Mouse (Mus musculus) layer of hippocampus, adult 18-20 months (tissue): ENCODE measurements around the gene Nrxn3. TPM values are rescaled to one million over a fixed set of nuclear protein-coding genes. Genes with fewer than 3 reads are reported as not detected.

Experiments
- DNase-seq, 2 experiments: peaks; one replicate each; pipeline ENCODE4 v3.0.0; 2022; ENCODE audit warnings: low spot score in 2 of 2
- total RNA-seq, 2 experiments: library from RNA; stranded (reverse); gene quantifications; 2 replicates each; pipeline ENCODE4 v1.2.3; 2021

Nrxn3 gene
- total RNA-seq, 2 experiments from 2014 or later = 175 to 204 TPM

DNA sequence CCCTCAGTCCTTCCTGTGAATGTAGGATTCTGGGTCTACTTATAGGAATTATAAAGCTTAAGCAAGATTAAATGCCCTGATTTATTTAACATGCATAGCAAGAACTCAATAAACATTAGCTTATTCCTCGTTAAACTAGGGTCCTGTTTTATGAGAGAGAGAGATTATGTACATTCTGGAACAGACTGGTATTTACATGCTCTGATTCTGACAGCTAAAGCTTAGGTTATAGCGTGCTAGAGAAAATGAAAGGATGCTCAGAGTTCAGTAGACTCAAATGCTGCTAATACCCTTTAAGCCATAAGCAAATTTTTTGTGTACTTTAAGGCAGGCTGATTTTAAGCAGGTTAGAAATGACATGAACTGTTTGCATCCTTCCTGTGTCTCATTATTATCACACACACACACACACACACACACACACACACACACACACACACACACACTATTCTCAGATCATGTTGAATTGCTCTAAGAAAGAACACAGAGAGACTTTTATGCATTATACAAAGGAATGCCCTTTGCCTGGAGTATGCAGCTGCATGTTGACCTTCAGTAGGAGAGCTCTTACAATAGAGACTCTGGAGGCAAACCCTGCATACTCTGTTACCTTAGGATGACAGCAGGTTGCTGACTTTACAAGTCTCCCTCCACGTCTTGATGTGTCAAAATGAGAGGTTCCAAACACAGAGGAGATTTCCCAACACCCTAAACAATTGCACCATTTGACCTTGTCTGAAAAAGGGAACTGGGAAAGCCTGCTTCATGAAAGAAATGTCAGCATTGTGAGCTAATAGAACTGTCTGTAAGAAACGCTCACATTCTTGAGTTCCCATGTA lies 568.3 kb downstream of the Nrxn3 start:
- no peak for DNase-seq

DNA sequence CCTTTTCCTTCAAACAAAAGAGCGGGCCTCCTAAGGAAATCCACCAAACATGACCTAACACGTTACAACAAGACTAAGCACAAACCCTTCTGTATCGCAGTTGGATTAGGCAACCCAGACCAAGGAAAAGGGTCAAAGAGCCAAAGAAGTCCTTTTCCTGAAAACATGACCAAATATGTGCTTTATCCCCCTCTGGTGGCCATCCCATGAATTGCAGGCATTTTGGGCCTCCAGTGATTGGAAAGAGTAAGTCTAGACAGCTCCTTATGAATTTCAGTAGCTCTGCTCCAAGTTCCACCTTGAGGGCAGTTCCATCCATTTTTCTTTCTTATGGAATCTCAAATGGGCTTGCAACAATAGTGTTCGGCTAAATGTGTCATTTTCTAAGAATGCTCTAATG lies 579.3 kb downstream of the Nrxn3 start:
- peak; percentile 58 to 84 for DNase-seq

DNA sequence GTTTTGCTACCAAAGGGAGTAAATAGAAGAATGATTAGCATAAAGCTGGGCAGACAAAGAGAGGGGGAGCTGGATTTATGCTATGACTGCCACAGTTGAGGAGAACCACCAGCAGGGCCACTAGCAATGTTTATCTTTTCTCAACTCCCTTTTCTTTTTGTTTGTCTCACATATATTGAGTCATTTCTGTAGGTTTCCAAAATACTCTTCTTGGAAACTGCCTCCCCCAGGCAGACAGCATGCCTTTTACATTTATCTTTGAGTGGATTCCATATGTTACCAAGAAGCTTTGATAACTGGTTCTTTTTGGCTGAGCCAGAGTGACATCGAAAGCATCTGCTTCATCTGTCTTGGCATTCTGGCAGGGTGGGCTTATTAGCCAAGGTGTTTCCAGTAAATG lies 587.5 kb downstream of the Nrxn3 start:
- DNase-seq = no peak

DNA sequence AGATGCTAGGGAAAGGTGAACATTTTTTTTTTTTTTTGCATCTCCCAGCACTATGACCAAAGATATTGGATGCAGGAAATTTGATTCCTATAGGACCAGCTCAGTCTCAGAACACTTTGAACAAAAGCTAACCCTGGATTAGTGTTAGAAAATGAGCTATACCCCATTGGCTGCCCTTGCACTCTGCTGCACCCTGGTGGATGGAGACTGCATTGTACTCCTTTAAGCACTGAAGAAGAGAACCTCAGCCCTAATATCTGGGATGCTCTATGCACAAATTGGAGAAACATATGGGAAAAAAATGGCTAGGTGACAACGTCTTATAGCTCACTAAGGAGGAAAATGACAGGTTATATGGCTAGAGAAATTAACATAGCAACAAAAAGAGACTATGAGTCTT lies 589.9 kb downstream of the Nrxn3 start:
- DNase-seq = no peak

- no peak for DNase-seq
Measured at GRCm38 (mm10) chr12:89325864-89326560, 603.3 kb downstream of the Nrxn3 start.

DNA sequence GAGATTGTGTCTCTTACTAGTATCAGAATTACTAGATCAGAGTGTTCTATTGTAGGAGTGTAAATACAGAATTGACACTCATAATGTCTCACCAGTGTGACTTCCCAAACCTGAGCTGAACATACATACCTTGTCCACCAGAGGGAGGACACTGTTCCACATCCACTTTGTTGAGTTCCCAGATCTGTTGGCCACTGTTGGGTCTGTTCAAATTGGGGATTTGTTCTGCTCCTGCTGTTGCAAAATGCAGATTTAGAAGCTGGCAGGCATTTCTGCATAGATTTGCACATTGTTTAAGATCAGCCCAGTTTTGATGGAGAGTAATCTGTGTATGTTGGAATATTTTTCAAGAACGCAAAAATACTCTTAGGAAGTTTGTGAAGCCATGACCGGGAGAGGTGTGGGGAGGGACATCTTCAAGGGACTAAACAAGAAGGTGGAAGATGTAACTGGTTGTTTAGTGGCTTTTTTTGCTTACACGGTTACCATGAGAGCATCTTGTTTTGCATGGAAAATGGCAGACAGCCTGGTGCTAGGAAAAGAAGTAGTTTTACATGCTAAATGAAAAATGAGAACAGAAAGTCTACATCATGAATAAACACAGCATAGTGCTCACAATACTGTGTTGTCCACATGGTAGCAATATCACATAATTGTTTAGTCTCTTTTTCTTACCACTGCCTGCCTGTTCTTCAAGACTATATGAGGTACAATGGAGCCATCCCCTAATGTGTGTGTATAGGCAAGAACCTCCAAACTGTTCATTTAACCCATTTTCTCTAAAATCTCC lies 609.0 kb downstream of the Nrxn3 start:
- DNase-seq = peak; percentile 11 to 58

GRCm38 (mm10) chr12:89333486-89333885 lies 610.8 kb downstream of the Nrxn3 start:
- no peak for DNase-seq

GRCm38 (mm10) chr12:89364850-89365249 lies 642.2 kb downstream of the Nrxn3 start:
- DNase-seq = no peak

GRCm38 (mm10) chr12:89369939-89370338 lies 647.3 kb downstream of the Nrxn3 start:
- DNase-seq = peak in 1 of 2 experiments; percentile 52

GRCm38 (mm10) chr12:89376600-89376999 lies 653.9 kb downstream of the Nrxn3 start:
- peak in 1 of 2 experiments; percentile 31 for DNase-seq

DNA sequence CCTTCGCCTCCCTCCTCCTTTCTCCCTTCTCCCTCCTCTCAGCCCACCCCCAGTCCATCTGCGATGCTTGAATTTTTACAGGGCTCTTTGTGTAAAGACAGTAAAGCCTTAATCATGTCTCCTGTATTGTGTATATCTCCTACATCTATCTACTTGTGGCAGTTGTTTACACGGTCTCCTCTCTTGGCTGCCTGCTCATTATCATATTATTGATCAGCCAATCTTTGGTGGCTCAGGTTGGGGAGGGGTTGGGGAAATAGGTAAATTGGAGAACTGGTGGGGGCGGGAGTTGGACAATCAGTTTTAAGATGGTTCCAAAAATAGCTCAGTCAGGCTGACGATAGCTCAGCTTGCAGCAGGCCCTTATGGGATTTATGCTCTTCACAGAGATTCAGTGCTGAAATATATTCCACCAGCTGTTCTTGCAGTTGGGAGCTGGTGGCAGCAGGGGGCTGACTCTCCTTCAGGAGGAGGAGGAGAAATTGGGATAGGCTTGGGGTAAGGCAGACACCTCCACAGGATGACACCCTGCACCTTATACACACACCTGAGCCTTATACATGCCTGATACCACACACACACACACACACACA lies 654.5 kb downstream of the Nrxn3 start:
- peak; percentile 75 to 82 for DNase-seq

DNA sequence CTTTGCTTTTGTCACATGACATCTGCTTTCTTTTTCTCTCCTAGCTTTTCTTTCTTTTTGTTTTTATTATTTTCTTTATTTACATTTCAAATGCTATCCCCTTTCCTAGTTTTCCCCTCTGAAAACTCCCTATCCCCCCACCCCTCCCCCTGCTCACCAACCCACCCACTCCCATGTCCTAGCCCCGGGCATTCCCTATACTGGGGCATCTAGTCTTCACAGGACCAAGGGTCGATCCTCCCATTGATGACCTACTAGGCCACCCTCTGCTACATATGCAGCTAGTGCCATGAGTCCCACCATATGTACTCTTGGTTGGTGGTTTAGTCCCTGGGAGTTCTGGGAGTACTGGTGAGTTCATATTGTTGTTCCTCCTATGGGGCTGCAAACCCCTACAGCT lies 655.0 kb downstream of the Nrxn3 start:
- DNase-seq = no peak

- DNase-seq = peak in 1 of 2 experiments; percentile 51
Measured at GRCm38 (mm10) chr12:89383254-89383653, 660.6 kb downstream of the Nrxn3 start.

DNA sequence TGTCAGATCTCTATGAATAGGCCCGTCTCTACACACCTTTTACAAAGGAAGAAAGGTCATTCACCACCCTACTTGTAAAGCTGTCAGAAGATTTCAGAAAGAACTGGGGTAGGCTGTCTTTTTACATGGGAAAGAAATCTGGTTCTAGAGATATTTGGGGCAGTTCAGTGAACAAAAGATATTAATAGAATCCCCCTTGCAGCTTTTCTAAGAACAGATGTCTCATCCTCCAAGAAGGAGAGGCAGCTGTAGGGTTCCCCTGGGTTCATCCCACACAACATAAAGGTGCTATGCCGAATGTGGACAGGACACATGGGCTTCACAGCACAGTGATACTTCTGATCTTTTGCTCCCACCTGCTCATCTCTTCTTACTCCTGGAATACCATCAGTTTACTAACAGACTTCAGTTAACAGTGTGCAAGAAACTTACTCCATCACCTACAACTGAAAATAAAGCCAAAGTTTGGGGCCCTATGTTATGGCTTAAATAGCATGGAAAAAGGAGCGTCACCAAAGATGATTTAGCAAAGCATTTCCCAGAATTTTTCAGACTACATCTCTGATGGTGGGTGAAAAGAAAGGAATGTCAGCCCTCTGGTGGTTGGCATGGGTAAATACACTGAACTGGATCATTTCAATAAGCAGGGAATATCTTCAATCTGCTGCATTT lies 672.6 kb downstream of the Nrxn3 start:
- DNase-seq = peak in 1 of 2 experiments; percentile 42

DNA sequence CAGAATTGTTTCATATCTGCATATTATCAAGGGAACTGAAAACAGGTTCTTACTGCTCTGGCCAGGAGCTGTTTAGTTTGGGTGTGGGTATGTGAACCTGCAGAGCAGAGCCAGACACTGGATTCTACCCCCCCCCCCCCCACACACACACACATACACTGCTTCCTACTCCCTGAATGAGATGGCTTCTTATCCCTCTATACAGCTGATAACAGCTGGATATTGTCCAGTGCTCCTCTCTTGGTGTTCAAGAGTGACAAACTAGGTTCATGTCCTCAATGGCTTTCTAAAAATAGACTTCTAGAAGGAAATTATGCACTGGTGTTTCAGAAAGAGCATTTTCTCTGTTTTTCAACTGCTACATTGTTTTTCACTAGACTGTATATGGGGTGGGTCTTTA lies 713.8 kb downstream of the Nrxn3 start:
- DNase-seq = no peak

- DNase-seq = no peak
Measured at GRCm38 (mm10) chr12:89442323-89443038, 719.8 kb downstream of the Nrxn3 start.

GRCm38 (mm10) chr12:89450667-89451298 lies 728.1 kb downstream of the Nrxn3 start:
- DNase-seq = peak; percentile 22 to 73

- DNase-seq = no peak
Measured at GRCm38 (mm10) chr12:89470226-89470625, 747.5 kb downstream of the Nrxn3 start.

DNA sequence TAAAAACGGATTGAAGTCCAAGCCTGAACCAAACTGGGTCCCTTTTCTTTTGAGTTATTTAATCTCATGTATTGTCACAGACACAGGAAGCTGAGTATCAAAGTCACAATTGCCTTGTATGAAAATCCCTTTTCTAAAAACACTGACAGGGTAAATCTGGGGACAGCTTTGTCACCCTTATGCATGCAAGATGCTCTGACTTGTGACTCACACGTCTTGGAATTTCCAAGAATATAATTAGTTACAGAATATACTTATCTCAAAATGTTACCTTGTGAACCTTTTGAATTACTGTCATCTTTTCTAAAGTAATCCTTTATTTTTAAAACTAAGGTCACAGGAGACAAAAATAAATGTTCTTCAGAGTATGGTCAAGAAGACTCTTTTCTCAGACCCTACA lies 748.6 kb downstream of the Nrxn3 start:
- DNase-seq = no peak

DNA sequence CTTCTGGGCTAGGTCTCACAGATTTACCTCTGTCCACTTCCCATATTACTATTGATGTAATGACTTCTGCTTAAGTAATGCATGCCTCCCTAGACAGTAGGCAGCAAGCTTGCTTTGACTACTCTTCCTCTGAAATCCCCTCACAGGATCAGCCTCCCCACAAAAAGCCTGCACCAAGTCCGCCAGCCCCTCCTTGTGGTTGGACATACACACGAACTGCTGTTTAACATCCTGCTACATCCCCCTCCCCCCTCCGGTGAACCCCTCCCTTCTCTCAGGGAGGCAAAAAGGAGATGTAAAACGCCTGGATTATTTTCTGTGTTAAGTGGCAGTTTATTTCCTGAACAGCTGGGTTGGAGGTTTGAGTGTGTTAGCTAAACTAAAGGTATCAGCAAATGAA lies 749.2 kb downstream of the Nrxn3 start:
- DNase-seq = no peak
